Mouse (Mus musculus) heart, adult 2 months (tissue): Measurements from ENCODE around the gene D430041D05Rik.

Experiments used
- CTCF ChIP-seq: fragments of 200-600 bp; IDR thresholded peaks from 2 replicates; pipeline ENCODE4 v1.8.1; 2022; ENCODE audit warnings: antibody characterized with exemption, mild to moderate bottlenecking, moderate library complexity
- EP300 ChIP-seq: fragments of 200-500 bp; IDR thresholded peaks from 2 replicates; pipeline ENCODE4 v1.6.1; 2011; ENCODE audit warnings: low read depth, low read length, control low read depth; ENCODE audit not compliant: insufficient read depth

DNA sequence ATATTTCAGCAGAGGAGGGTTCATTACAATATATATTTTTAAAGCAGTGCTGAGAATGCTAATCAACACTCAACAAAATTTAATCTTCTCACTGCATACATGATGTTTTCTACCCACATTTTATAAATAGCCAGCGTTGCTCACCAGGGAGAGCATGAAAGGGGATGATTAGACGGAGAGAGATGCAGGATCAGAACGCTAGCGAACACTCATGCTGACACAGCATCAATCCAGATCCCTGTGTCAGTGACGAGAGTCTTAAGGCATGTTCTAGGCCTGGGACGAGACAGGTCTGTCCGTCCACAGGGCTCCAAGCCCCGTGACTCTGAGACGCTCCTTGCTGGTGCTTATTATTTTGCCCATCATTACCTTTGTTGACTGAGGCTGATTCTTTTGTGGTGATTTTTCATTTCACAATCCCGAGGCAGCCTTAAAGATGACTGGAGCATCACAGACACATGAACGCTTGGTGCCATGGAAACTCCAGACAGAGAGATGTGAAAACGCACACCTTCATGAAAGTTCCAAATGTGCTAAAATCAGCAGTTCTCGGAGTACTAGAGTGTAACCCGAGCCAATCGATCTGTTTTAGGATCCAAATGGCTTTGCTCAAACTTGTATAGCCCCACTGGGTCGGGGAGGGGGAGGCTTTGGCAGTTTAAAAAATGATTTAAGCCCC, 83.6 kb downstream of the D430041D05Rik start:
- TF ChIP-seq CTCF = no peak
- no peak for TF ChIP-seq EP300
